Mouse (Mus musculus): ENCODE data around the gene Iqch. TPM values are rescaled to one million over a fixed set of nuclear protein-coding genes. Genes with fewer than 3 reads are reported as not detected.

The Iqch gene
- polyA plus RNA-seq, 1 experiment from 2014 or later, result 0.09 TPM

- Histone ChIP-seq H3K4me3 (ENCODE audit: low read depth, low read length) (no peak overlapping the region), H3K36me3 (replicated peaks; ENCODE audit: insufficient read depth, low read length) (peaks cover 33% of the 10 kb centered on the region), H3K4me1 (ENCODE audit: insufficient read depth) (no peaks in the 10 kb centered on the region), H3K27me3 (ENCODE audit: insufficient read depth, low read length) (no peaks in the 10 kb centered on the region), H3K9me3 (ENCODE audit: low read length) (no peaks in the 10 kb centered on the region), H3K4me2 (ENCODE audit: low read depth, low read length) (no peak overlapping the region), H3K27ac (ENCODE audit: low read depth) (no peak overlapping the region), H3K9ac (replicated peaks) (no peak overlapping the region)
- no peak for DNase-seq
- ATAC-seq, result no peak
- 72% methylated on average over 9 of the region's 9 CpGs for WGBS (ENCODE audit: insufficient replicate concordance)
- TF ChIP-seq CTCF (IDR thresholded peaks at IDR 0.05; ENCODE audit: low read depth), result no peak
- no peak for TF ChIP-seq EP300 (IDR thresholded peaks at IDR 0.05; ENCODE audit: low read depth)
Measured at GRCm38 (mm10) chr9:63647581-63648519, 45.6 kb upstream of the Iqch start.

GRCm38 (mm10) chr9:63645084-63645483, 42.8 kb upstream of the Iqch start:
- no peak overlapping the region for H3K4me2 ChIP-seq (ENCODE audit: low read depth, low read length)
- no peaks in the 10 kb centered on the region for H3K9me3 ChIP-seq (ENCODE audit: low read length)
- H3K4me3 ChIP-seq (ENCODE audit: low read depth, low read length), result no peak overlapping the region
- TF ChIP-seq EP300 (IDR thresholded peaks at IDR 0.05; ENCODE audit: low read depth), result no peak
- TF ChIP-seq CTCF (IDR thresholded peaks at IDR 0.05; ENCODE audit: low read depth), result no peak
- no peaks in the 10 kb centered on the region for H3K4me1 ChIP-seq (ENCODE audit: insufficient read depth)
- DNase-seq (no peak), ATAC-seq (no peak)
- H3K36me3 ChIP-seq (replicated peaks; ENCODE audit: insufficient read depth, low read length), result peaks cover 25% of the 10 kb centered on the region
- no peak overlapping the region for H3K9ac ChIP-seq (replicated peaks)
- H3K27ac ChIP-seq (ENCODE audit: low read depth), result no peak overlapping the region
- no peaks in the 10 kb centered on the region for H3K27me3 ChIP-seq (ENCODE audit: insufficient read depth, low read length)
- 61% methylated on average over 8 of the region's 8 CpGs for WGBS (ENCODE audit: insufficient replicate concordance)

DNA sequence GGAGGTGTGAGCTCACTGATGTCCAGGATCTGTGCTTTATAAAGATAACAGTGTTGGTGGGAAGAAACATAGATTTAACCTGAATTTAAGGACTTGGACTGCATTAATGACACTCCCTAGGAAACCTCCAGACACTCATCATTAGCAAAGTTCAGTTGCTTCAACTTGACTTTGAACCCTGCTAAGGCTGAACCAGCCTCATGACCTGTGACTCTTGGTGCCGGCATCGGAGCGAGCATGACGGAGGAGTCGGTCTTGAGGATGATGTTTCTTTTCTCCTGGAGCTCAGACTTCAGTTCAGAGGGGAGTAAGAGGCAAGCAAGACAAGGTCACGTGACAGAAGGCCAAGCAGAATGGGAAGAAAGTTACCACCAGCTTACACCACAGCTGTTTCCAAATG, 41.7 kb upstream of the Iqch start:
- Histone ChIP-seq H3K4me2 (ENCODE audit: low read depth, low read length) (no peak overlapping the region), H3K9ac (replicated peaks) (no peak overlapping the region), H3K27ac (ENCODE audit: low read depth) (no peak overlapping the region), H3K4me1 (ENCODE audit: insufficient read depth) (no peaks in the 10 kb centered on the region), H3K9me3 (ENCODE audit: low read length) (no peaks in the 10 kb centered on the region), H3K27me3 (ENCODE audit: insufficient read depth, low read length) (no peaks in the 10 kb centered on the region), H3K36me3 (replicated peaks; ENCODE audit: insufficient read depth, low read length) (peaks cover 31% of the 10 kb centered on the region), H3K4me3 (ENCODE audit: low read depth, low read length) (no peak overlapping the region)
- no peak for TF ChIP-seq CTCF (IDR thresholded peaks at IDR 0.05; ENCODE audit: low read depth)
- no peak for TF ChIP-seq EP300 (IDR thresholded peaks at IDR 0.05; ENCODE audit: low read depth)
- DNase-seq (no peak), ATAC-seq (no peak)
- 89% methylated on average over 6 of the region's 6 CpGs for WGBS (ENCODE audit: insufficient replicate concordance)

GRCm38 (mm10) chr9:63641983-63642646, 39.8 kb upstream of the Iqch start:
- H3K4me1 ChIP-seq (ENCODE audit: insufficient read depth), result no peaks in the 10 kb centered on the region
- H3K4me3 ChIP-seq (ENCODE audit: low read depth, low read length), result no peak overlapping the region
- H3K9ac ChIP-seq (replicated peaks), result no peak overlapping the region
- no peak overlapping the region for H3K4me2 ChIP-seq (ENCODE audit: low read depth, low read length)
- 67% methylated on average over 4 of the region's 4 CpGs for WGBS (ENCODE audit: insufficient replicate concordance)
- H3K27ac ChIP-seq (ENCODE audit: low read depth), result no peak overlapping the region
- H3K36me3 ChIP-seq (replicated peaks; ENCODE audit: insufficient read depth, low read length), result peaks cover 40% of the 10 kb centered on the region
- H3K9me3 ChIP-seq (ENCODE audit: low read length), result no peaks in the 10 kb centered on the region
- DNase-seq (no peak), ATAC-seq (no peak)
- H3K27me3 ChIP-seq (ENCODE audit: insufficient read depth, low read length), result no peaks in the 10 kb centered on the region
- TF ChIP-seq EP300 (IDR thresholded peaks at IDR 0.05; ENCODE audit: low read depth), result no peak

GRCm38 (mm10) chr9:63636113-63636512, 33.8 kb upstream of the Iqch start:
- TF ChIP-seq EP300 (IDR thresholded peaks at IDR 0.05; ENCODE audit: low read depth) (no peak), CTCF (IDR thresholded peaks at IDR 0.05; ENCODE audit: low read depth) (no peak)
- WGBS (ENCODE audit: insufficient replicate concordance), result 83% methylated on average over 7 of the region's 7 CpGs
- Histone ChIP-seq H3K9ac (replicated peaks) (no peak overlapping the region), H3K4me2 (ENCODE audit: low read depth, low read length) (no peak overlapping the region), H3K36me3 (replicated peaks; ENCODE audit: insufficient read depth, low read length) (peaks cover 52% of the 10 kb centered on the region), H3K27me3 (ENCODE audit: insufficient read depth, low read length) (no peaks in the 10 kb centered on the region), H3K27ac (ENCODE audit: low read depth) (no peak overlapping the region), H3K4me3 (ENCODE audit: low read depth, low read length) (no peak overlapping the region), H3K4me1 (ENCODE audit: insufficient read depth) (no peaks in the 10 kb centered on the region), H3K9me3 (ENCODE audit: low read length) (no peaks in the 10 kb centered on the region)
- no peak for ATAC-seq
- DNase-seq, result no peak

GRCm38 (mm10) chr9:63633334-63633733, 31.0 kb upstream of the Iqch start:
- Histone ChIP-seq H3K9me3 (ENCODE audit: low read length) (no peaks in the 10 kb centered on the region), H3K27me3 (ENCODE audit: insufficient read depth, low read length) (no peaks in the 10 kb centered on the region), H3K27ac (ENCODE audit: low read depth) (no peak overlapping the region), H3K4me2 (ENCODE audit: low read depth, low read length) (no peak overlapping the region), H3K9ac (replicated peaks) (no peak overlapping the region), H3K4me3 (ENCODE audit: low read depth, low read length) (no peak overlapping the region), H3K4me1 (ENCODE audit: insufficient read depth) (no peaks in the 10 kb centered on the region), H3K36me3 (replicated peaks; ENCODE audit: insufficient read depth, low read length) (peaks cover 43% of the 10 kb centered on the region)
- ATAC-seq (no peak), DNase-seq (no peak)
- WGBS (ENCODE audit: insufficient replicate concordance), result 82% methylated on average over 7 of the region's 7 CpGs
- no peak for TF ChIP-seq EP300 (IDR thresholded peaks at IDR 0.05; ENCODE audit: low read depth)
- TF ChIP-seq CTCF (IDR thresholded peaks at IDR 0.05; ENCODE audit: low read depth), result no peak

Data from liver, postnatal 0 days (tissue).